Mouse (Mus musculus): ENCODE measurements around the gene Vgll4.

The Vgll4 gene

GRCm38 (mm10) chr6:114974331-114974730 lies 4.5 kb upstream of the Vgll4 start:
- no peak for DNase-seq (ENCODE audit: low read depth, low spot score)

- DNase-seq (ENCODE audit: low read depth, low spot score) = no peak
Observed at GRCm38 (mm10) chr6:114972988-114973387, 3.2 kb upstream of the Vgll4 start.

GRCm38 (mm10) chr6:114970895-114971294 lies 1.1 kb upstream of the Vgll4 start:
- no peak for DNase-seq (ENCODE audit: low read depth, low spot score)

GRCm38 (mm10) chr6:114970386-114970785 lies 592 bp upstream of the Vgll4 start:
- DNase-seq (ENCODE audit: low read depth, low spot score) = no peak

GRCm38 (mm10) chr6:114968361-114969212 lies 1.2 kb downstream of the Vgll4 start:
- peak; percentile 97 for DNase-seq (ENCODE audit: low read depth, low spot score)

GRCm38 (mm10) chr6:114967623-114968022 lies 2.2 kb downstream of the Vgll4 start:
- peak; percentile 69 for DNase-seq (ENCODE audit: low read depth, low spot score)

- peak; percentile 63 for DNase-seq (ENCODE audit: low read depth, low spot score)
Observed at GRCm38 (mm10) chr6:114966396-114967154, 3.2 kb downstream of the Vgll4 start.

GRCm38 (mm10) chr6:114965802-114966201 lies 4.0 kb downstream of the Vgll4 start:
- no peak for DNase-seq (ENCODE audit: low read depth, low spot score)

- no peak for DNase-seq (ENCODE audit: low read depth, low spot score)
Observed at GRCm38 (mm10) chr6:114965396-114965795, 4.4 kb downstream of the Vgll4 start.

GRCm38 (mm10) chr6:114964235-114964634 lies 5.6 kb downstream of the Vgll4 start:
- DNase-seq (ENCODE audit: low read depth, low spot score) = peak; percentile 76

GRCm38 (mm10) chr6:114963636-114964035 lies 6.2 kb downstream of the Vgll4 start:
- peak; percentile 77 for DNase-seq (ENCODE audit: low read depth, low spot score)

- no peak for DNase-seq (ENCODE audit: low read depth, low spot score)
Observed at GRCm38 (mm10) chr6:114961276-114962068, 8.3 kb downstream of the Vgll4 start.

- no peak for DNase-seq (ENCODE audit: low read depth, low spot score)
Observed at GRCm38 (mm10) chr6:114959012-114959398, 10.8 kb downstream of the Vgll4 start.

GRCm38 (mm10) chr6:114958249-114959011 lies 11.4 kb downstream of the Vgll4 start:
- peak; percentile 59 for DNase-seq (ENCODE audit: low read depth, low spot score)

- peak; percentile 27 for DNase-seq (ENCODE audit: low read depth, low spot score)
Observed at GRCm38 (mm10) chr6:114957756-114958155, 12.0 kb downstream of the Vgll4 start.

GRCm38 (mm10) chr6:114954496-114954895 lies 15.3 kb downstream of the Vgll4 start:
- no peak for DNase-seq (ENCODE audit: low read depth, low spot score)

GRCm38 (mm10) chr6:114953601-114954000 lies 16.2 kb downstream of the Vgll4 start:
- DNase-seq (ENCODE audit: low read depth, low spot score) = no peak

- DNase-seq (ENCODE audit: low read depth, low spot score) = peak; percentile 43
Observed at GRCm38 (mm10) chr6:114952356-114952755, 17.4 kb downstream of the Vgll4 start.

- peak; percentile 71 for DNase-seq (ENCODE audit: low read depth, low spot score)
Observed at GRCm38 (mm10) chr6:114944456-114945438, 25.0 kb downstream of the Vgll4 start.

Data from brain, adult 2 months (tissue).